Mouse (Mus musculus) monocyte, adult 2 months (primary cell): ENCODE data around the gene Chtf18.

Source experiments
- DNase-seq, 2 experiments: peaks; one replicate each; pipeline ENCODE4 v3.0.0; 2022; ENCODE audit warnings: low spot score in 2 of 2, low read depth in 1 of 2

Gene Chtf18

DNA sequence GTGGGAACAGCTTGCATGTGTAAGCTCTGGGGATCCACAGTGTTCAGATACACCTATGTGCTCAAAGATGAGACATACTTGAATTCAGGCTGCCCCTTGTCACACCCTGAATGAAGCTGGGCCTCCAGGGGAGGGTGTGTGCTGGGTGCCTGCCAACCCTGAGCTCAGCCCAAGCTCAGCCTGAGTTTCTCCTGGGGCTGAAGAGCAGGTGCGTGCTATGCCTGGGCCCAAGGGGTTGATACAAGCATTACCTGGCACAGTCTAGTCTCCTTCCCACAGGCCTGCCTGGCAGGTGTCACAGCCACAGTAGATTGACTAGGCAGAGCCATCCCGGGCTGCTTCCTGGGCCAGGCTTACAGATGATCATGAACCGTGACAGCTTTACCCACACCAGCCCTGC is 8.5 kb upstream of the Chtf18 start, which contains the start of gene Mslnl:
Mslnl (plus strand) TSS at position 298 of the 400 bp plus-strand sequence.
- no peak for DNase-seq

DNA sequence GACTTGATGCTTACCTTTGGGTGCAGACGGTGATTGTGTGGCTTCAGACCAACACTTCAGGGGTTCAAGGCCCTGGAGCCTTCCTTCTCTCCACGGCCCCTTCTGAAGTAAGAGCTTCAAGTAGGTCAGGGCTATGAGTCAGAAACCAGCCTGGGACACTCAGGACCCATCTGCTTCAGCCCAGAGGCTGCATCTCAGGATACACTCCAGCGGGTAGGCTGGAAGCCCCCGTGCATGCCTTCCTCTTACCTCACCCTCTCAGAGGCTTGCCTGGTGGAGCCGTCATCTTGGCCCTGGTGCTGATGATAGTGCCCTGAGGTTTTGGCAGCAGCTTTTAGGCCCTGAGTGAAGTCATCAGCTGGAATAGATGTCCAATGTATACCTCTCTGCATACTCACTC is 8.0 kb upstream of the Chtf18 start:
- no peak for DNase-seq

DNA sequence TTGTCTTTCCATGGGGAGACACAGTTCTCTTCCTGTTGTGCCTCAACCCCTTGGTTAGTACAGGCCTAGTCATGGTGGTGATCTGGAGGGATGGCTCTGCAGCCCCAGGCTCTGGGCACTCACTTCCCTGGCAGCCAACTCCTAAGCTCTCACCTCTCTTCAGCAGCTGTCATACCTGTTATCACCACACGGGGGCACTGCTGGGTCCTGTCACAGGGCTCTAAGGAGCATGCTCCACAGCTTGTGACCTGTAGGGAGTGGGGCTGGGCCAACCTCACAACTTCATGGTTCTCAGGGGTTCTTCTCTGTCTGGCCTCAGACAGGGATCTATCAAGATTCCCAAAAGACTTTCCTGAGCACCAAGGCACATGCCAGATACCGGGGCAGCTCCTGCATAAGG is 4.9 kb upstream of the Chtf18 start:
- peak; percentile 45 to 60 for DNase-seq

DNA sequence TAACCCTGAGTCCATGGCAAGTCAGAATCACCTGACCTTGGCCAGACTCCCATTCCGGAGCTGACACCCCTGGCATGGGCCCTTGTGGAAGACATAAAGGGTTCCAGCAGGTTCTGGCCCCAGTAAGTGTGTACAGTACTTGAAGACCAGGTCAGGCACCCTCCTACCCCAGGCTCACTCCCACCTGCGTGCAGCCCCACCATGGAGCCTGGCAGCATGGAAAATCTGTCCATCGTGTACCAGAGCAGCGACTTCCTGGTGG is 721 bp upstream of the Chtf18 start:
- no peak for DNase-seq

DNA sequence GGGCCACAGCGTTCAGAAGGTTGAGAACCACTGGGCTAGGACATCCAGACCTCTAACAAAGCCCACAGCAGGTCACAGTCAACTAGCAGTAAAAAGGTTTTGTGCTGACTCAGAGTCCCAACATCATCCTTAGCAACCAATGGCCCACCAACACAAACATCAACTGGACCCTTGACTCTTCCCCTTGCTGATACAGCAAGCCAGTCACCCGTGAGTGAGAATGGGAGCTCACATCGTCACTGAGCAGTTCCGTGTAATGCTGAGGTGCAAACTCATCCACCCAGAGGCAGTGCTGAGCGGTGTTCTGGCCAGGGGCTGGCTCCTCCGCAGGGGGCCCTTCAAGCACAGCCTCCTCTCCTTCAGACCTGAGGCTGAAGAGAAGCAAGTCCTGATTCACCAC is 2.0 kb downstream of the Chtf18 start:
- DNase-seq = no peak

DNA sequence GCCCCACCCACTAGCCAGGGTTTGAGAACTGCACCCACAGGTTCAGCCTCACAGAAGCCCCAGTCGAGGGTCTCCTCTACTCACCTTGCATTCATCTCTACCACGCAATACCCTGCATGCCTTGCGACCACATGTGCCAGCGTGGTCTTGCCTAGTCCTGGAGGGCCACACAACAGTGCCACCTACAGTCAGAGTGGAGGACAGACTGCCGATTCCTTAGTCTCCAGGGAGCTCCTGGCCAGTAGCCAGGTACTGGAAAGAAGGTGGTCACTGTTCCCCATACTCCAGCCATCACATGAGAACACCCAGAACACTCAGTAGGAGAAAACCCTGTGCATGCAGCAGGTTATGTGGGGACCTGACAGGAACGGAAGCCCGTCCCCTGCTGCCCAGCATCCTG is 3.3 kb downstream of the Chtf18 start:
- no peak for DNase-seq

DNA sequence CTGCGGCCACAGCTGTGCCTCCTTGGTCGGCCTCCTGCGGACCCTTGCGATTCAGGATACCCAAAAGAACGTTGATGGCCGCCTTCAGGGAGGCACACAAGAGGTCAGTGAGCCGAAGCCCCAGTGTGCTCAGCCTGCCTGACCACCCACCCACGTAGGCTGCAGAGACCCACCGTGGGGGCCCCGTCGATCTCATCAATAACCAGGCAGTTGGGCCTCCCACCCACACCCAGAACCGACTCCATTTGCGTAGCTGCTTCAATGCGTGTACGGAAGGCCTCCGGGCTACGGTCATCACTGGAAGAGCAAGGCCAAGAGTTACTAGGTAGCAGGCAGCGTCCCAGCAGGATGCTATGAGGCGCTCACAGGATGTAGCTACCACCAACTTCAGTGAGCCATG is 3.7 kb downstream of the Chtf18 start:
- no peak for DNase-seq

DNA sequence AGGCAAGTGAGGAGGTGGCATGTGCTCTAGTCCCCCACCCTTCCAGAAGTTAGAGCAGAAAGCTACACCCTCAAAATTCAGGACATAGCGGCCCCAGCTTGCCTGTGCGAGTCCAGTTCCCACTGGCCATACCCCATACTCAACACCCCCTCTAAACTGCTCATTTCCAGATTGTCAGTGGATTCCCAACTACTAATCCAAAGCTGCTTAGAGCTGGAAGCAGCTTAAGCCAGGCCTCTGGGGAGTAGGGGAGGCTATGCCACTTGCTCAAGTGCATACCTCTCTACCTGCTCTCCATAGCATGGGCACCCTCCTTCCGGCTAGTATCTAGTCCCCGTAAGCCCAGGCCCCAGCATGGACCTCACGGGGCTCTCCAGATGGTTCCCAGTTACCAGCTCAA is 5.7 kb downstream of the Chtf18 start:
- DNase-seq = no peak

DNA sequence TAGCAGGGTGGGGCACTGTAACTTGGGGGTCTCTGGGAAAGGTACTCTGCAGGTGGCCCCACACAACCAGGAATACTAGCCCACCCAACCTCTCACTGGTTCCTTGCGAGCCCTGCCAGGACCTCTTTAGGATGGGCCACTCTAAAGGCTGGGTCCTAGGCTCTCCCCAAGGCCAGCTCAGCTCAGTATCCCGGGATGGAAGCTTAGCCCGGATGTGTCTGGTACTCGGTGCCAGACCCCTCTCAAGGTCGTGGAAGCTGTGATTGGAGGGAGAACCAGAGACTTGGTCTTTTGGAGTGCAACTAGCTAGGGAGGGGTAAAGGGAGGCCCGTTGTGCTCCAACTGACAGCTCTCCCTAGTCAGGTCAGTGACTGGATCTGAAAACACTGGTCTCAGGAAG is 9.5 kb downstream of the Chtf18 start:
- DNase-seq = no peak

DNA sequence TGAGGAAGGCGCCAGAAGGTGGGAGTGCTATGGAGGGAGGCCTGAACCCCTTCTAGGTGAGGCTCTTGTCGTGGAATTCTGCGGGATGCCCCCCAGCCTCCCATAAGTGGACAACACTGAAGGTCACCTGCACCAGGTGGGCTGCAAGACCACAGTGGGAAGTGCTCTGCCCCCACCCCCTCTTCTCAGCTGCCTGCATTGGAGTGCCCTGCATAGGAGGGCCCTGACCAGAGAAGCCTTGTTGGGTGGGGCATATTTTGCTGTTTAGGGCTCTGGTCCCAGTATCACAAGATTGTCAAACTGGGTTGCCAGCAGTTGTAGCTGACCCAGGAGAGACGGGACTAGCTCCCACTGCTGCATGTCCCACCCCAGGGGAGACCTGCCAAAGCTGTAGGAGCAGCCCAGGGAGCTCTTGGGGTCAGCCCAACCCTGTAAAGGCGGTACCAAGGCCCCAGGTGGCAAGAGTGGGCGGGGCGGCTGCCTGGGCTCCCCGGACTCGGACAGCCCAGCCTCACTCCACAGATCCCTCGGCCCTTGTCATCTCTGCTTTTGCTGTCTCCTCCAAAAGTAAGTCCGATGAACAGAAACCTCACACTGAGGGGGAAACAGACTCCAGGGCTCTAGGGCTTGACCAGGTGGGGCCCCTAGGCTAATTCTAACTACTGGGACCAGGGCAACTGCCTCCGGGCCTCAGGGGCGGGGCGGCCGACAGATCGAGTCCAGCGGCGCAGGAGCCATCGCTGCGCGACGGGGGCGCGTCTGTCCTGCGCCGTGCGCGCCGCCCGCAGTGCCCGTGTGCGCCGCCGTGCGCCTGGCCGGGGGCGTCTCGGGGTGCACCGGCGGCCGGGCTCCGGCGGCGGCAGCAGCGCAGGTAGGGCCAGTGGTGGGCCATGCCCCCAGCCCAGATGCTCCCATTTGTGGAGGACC is 10.2 kb downstream of the Chtf18 start, which contains the start of gene Gng13:
Gng13 (plus strand) TSS at position 461 of the 927 bp plus-strand sequence.
- DNase-seq = no peak

DNA sequence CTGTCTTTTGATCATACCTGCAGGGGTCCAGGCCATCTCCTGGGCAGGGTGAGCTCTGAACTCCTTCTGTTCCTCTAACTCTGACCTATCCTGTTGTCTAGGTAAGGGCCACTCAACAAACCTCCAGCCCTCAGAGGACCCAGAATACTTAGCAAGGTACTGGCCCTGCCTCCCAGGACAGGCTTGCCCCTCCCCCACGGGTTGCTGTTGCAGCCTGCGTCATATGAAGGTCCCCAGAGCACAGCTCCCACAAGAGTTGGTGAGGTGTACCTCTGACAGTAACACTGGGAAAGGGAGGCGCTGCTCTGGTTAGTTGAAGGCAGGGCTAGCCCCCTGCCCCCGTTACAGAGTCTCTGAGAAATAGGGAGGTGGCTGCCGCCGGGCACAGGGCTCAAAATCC is 11.1 kb downstream of the Chtf18 start:
- DNase-seq = no peak

DNA sequence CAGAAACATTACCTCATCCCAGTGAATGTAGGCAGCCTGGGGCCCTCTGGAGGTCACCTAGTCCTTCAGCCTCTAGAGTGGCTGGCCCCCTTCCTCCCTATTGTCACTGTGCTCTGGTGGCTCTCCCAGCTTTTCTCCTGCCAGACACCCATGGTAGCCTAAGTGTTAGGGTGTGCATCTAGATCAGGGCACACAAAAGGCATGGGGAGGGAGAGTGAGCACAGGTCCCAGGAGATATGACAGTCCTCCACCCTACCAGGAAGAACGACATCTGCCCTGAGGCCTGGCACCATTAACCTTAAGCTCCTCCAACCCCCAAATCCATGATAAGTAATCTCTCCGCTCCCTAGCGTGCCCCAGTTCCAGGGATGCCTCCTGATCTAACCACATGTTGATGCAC is 11.6 kb downstream of the Chtf18 start:
- DNase-seq = no peak

DNA sequence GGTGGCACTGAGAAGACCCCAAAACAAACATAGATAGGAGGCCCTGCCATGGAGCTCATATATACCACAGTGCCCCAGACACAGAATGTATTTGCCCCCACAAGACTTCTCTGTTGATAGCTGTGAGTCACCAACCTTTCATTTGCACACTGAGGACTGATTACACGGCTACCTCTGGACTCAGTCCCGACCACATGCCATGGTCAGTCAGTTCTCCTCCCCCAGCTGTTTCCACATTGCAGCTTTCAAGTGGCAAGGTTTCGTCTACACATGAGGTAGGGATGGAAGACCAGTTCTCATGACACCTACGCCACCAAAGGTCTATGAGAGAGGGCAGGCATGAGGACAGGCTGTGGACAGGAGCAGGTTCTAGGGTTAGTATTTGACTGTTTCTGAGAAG is 16.1 kb downstream of the Chtf18 start:
- no peak for DNase-seq

DNA sequence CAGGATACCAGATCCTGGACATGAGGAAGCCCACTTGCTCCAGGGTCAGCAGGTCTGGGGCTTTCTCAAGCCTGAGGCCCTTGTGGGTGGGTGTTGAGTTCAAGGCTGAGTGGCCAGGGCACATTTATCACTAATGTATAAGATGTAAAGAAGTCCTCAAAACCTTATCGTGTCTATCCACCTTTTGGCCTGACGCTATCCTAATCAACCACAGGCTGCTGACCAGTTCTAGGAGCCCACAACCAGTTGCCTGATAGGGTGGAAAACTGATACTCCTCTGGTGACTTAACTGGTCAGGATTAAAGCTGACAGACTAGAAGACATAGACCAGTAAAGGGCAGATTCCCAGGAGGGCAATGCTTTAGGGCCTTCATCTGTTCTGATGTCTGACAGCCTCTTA is 17.2 kb downstream of the Chtf18 start:
- DNase-seq = no peak

DNA sequence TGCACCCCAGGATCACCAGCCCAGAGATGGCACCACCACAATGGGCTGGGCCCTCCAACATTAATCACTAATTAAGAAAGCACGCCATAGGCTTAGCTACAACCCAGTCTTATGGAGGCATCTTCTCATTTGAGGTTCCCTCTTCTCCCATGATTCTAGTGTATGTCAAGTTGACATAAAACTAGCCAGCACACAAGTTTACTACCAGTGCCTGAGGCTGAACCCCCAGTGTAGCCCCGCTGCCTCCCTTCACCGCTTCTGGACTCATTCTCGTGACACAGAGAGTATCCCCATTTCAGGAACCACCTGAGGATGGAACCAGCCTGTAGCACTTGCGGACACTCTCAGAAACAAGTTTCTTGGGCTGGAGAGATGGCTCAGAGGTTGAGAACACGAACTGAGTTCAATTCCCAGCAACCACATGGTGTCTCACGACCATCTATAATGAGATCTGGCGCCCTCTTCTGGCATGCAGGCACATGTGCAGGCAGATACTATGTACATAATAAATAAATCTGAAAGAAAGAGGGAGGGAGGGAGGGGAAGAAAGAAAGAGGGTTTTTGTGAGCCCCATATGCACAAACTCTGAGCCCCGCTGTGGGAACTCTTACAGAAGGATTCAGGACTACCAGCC is 26.2 kb downstream of the Chtf18 start:
- no peak for DNase-seq

DNA sequence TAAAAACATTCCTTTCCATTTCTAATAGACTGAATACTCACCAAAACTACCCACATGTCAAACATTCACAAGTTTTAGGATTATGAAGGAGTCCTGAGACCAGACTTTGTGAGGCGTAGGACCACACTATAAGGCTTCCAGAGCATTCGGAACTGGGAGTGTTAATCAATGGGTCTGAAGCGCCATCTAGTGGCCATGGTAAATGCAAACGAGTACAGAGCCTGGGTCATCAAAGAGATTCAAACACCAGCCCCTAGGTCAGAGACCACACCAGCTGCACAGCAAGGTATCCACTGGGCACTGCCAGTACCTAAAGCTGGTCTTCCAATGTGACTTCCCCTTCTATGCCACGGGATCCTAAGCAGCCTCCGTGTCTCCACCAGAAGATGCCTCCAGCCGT is 28.8 kb downstream of the Chtf18 start:
- DNase-seq = peak in 1 of 2 experiments; percentile 38

DNA sequence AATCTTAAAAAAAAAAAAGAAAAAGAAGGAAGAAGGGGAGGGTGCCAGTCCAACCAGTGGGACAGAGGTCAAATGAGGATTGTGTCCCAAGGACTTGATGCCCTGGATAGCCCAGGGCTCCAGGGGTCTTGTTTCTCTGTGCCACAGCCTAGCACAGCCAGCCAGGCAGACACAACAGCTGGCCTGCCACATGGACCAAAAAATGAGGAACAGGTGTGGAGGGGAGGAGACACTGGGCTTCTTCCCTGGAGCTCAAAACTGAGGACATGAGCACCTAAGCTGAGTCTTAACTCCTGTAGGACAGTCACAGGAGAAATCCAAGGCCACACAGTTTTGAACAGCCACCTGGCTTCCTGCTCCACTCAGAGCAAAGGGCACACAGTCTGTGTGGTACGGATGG is 31.0 kb downstream of the Chtf18 start:
- no peak for DNase-seq

DNA sequence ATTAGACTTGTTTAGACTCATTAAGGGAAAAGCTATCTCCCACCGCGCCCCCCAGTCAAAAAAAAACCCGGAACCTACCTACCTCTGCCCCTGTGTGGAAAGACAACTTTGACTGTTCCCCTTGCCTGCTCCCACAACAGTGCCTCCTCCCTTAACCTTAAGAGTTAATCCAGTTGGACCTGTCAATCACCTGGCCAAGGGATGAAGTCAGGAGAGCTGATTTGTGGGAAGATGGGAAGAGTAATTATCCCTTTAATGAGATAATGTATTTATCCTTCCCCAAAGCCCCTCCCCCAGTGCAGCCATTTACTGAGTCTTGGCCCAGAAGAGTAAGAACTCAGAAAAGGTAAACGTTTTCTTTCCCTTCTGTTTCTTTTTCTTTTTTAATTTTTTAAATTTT is 38.3 kb downstream of the Chtf18 start:
- DNase-seq = no peak

DNA sequence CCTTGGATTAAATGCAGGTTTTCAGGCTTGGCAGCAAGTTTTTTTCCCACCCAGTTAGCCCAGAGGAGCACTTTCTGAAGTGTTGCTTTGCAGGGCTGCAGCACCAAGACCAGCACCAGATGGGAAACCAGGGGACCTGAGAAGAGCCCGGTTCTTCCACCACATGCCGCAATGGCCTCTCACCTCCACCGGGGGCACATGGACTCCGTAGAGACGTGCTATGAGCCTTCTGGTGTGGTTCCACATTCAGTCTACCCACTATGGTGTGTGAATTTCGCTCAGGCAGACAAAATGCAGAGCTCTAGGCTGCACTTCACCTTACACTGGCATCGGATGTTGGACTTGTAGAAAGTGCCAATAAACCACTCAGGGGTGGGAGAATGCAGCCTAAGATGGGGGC is 40.9 kb downstream of the Chtf18 start:
- DNase-seq = no peak

DNA sequence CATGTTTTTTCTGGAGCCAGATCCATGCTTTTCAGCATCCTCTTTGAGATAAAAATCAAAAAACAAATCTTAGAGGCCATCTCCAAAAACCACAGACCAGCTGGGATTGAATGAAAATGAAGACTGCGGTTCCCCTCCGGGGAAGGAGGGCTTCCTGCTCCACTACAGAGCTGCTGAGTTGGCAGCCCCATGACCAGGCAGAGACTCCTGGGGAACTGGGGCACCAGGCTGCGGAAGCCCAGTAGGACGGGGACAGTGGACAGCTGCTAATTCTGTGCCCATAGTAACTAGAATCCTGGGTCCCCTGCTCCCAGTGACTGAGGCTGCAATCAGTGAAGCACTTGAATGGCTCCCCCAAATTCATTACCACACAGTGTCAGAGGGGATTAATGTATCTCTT is 45.6 kb downstream of the Chtf18 start:
- no peak for DNase-seq

DNA sequence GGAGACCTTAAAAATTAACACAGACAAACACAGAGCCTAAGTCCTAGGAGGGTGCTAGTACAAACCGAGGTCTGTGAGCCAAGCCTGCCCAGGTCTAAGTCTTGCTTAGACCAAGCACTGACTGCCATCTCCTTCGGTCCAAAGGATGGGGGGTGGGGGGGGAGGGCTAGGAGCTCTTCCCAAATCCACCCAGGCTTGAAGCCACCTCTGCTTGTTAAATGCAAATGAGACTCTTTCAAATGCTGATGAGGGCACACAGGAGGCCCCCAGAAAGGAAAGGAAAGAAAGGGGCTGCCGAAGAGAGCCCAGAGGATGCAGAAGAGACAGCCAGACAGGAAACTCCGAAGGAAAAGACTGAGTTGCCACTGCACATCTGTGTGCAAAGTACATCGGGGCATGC is 47.4 kb downstream of the Chtf18 start:
- DNase-seq = no peak

DNA sequence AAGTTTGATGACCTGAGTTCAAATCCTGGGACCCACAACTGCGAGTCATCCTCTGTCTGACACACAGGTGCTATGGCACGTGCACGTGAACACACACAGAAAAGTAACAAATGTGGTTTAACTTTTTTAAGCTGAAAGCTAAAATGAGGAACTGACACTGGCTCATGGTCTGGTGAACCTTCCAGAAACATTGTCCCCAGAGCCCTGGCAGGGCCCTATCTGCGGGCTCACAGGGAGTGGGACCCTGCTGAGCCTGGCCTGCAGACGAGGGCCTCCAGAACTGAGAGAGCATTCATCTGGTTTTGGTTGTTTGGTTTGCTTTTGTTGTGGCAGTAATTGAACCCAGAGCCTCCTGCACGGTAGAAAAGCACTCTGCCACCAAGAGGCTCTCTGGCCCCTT is 49.2 kb downstream of the Chtf18 start:
- DNase-seq = no peak

DNA sequence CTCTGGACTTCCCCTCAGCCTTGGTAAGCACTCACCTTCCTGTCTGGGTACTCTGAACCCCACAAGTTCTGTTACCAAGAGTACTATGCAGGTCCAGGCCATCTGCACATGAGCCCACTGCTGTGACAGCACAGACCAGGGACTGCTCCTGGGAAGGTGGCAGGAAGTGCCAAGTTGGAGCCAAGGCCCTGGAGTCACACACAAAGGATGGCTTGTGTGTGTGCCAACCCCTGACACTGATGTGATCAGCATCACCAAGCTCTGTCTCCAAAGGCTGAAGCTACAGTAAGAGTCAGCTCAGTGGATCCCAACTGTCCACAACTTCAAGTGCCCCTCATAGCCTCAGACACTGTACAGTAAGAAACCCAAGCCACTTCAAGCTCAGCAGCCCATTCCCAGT is 54.2 kb downstream of the Chtf18 start:
- DNase-seq = no peak
